Mouse (Mus musculus) forebrain, embryonic 13.5 days (tissue): ENCODE results near the gene Morc1. TPM values are rescaled to one million over a fixed set of nuclear protein-coding genes. Genes with fewer than 3 reads are reported as not detected.

Source experiments
- ATAC-seq: fragments of 200-750 bp; cut with Nextera tagmentation; 2 replicates; pipeline ENCODE4 v1.8.0; 2017
- H3K27ac ChIP-seq: fragments of 300-500 bp; sonication (generic); 2 replicates; pipeline ENCODE4 v1.5.1; 2015; ENCODE audit warnings: inconsistent platforms, mild to moderate bottlenecking, moderate library complexity
- H3K27me3 ChIP-seq: fragments of 300-500 bp; sonication (generic); 2 replicates; pipeline ENCODE4 v1.6.1; 2015; ENCODE audit warnings: mild to moderate bottlenecking, inconsistent platforms
- H3K36me3 ChIP-seq: fragments of 300-500 bp; sonication (generic); 2 replicates; pipeline ENCODE4 v1.6.1; 2015; ENCODE audit warnings: mild to moderate bottlenecking, inconsistent platforms; ENCODE audit not compliant: poor library complexity, severe bottlenecking
- H3K4me1 ChIP-seq: fragments of 300-500 bp; sonication (generic); 2 replicates; pipeline ENCODE4 v1.6.1; 2015; ENCODE audit warnings: inconsistent platforms
- H3K4me2 ChIP-seq: fragments of 300-500 bp; sonication (generic); 2 replicates; pipeline ENCODE4 v1.6.1; 2015; ENCODE audit warnings: inconsistent platforms, mild to moderate bottlenecking, moderate library complexity
- H3K4me3 ChIP-seq: fragments of 300-500 bp; sonication (generic); 2 replicates; pipeline ENCODE4 v1.5.1; 2015; ENCODE audit warnings: mild to moderate bottlenecking, inconsistent platforms
- H3K9ac ChIP-seq: fragments of 300-500 bp; sonication (generic); 2 replicates; pipeline ENCODE4 v1.6.1; 2015; ENCODE audit warnings: mild to moderate bottlenecking, inconsistent platforms
- H3K9me3 ChIP-seq: fragments of 300-500 bp; sonication (generic); replicated peaks from 2 replicates; pipeline ENCODE4 v1.6.1; 2016; ENCODE audit warnings: inconsistent platforms
- WGBS: fragments of 180-500 bp; shearing (Covaris S2); methylation state at CpG from one replicate; pipeline ENCODE4 v1.1.7; 2015; 5-methylcytosine and 5-hydroxymethylcytosine counted together
- polyA plus RNA-seq: library from polyadenylated mRNA; unstranded; fragments of >200 nt; fragmentation: Nextera tagmentation; extraction: Ambion mirVana; gene quantifications from 2 replicates; pipeline ENCODE4 v1.2.1, GENCODE M21; 2015

Morc1 gene
- polyA plus RNA-seq, 1 experiment from 2014 or later, result not detected

GRCm38 (mm10) chr16:48516776-48517499 lies 85.9 kb downstream of the Morc1 start:
- no peaks in the 10 kb centered on the region for H3K9me3 ChIP-seq
- no peak overlapping the region for H3K4me2 ChIP-seq
- no peak overlapping the region for H3K27ac ChIP-seq
- H3K4me3 ChIP-seq, result no peak overlapping the region
- no peak overlapping the region for H3K9ac ChIP-seq
- H3K4me1 ChIP-seq, result no peaks in the 10 kb centered on the region
- no peaks in the 10 kb centered on the region for H3K36me3 ChIP-seq
- no peaks in the 10 kb centered on the region for H3K27me3 ChIP-seq
- ATAC-seq, result no peak
- WGBS, result 87% methylated on average over 5 of the region's 5 CpGs

GRCm38 (mm10) chr16:48519569-48519968 lies 88.5 kb downstream of the Morc1 start:
- Histone ChIP-seq H3K9ac (no peak overlapping the region), H3K9me3 (no peaks in the 10 kb centered on the region), H3K27me3 (no peaks in the 10 kb centered on the region), H3K4me1 (no peaks in the 10 kb centered on the region), H3K27ac (no peak overlapping the region), H3K36me3 (no peaks in the 10 kb centered on the region), H3K4me3 (no peak overlapping the region), H3K4me2 (no peak overlapping the region)
- ATAC-seq, result no peak

- no peaks in the 10 kb centered on the region for H3K27me3 ChIP-seq
- no peaks in the 10 kb centered on the region for H3K4me1 ChIP-seq
- WGBS, result 89% methylated on average over 5 of the region's 5 CpGs
- no peak overlapping the region for H3K27ac ChIP-seq
- no peak overlapping the region for H3K9ac ChIP-seq
- H3K9me3 ChIP-seq, result no peaks in the 10 kb centered on the region
- H3K36me3 ChIP-seq, result no peaks in the 10 kb centered on the region
- no peak for ATAC-seq
- H3K4me2 ChIP-seq, result no peak overlapping the region
- no peak overlapping the region for H3K4me3 ChIP-seq
Measured at GRCm38 (mm10) chr16:48537108-48537507, 106.1 kb downstream of the Morc1 start.

GRCm38 (mm10) chr16:48562290-48563080 lies 131.4 kb downstream of the Morc1 start:
- H3K27ac ChIP-seq, result no peak overlapping the region
- H3K9ac ChIP-seq, result no peak overlapping the region

GRCm38 (mm10) chr16:48570354-48570753 lies 139.3 kb downstream of the Morc1 start:
- Histone ChIP-seq H3K36me3 (no peaks in the 10 kb centered on the region), H3K4me2 (no peak overlapping the region), H3K4me3 (no peak overlapping the region), H3K27ac (no peak overlapping the region), H3K9me3 (no peaks in the 10 kb centered on the region), H3K4me1 (no peaks in the 10 kb centered on the region), H3K9ac (no peak overlapping the region), H3K27me3 (no peaks in the 10 kb centered on the region)
- 14% methylated on average over 9 of the region's 9 CpGs for WGBS
- ATAC-seq, result peak; percentile 91

More at GRCm38 (mm10) chr16:48562290-48563080, 131.4 kb downstream of the Morc1 start:
- ATAC-seq, result peak; percentile 41; the same call in 1 of the 2 replicates
- H3K4me1 ChIP-seq, result no peaks in the 10 kb centered on the region
- no peaks in the 10 kb centered on the region for H3K27me3 ChIP-seq
- 31% methylated on average over 11 of the region's 11 CpGs for WGBS
- no peaks in the 10 kb centered on the region for H3K36me3 ChIP-seq
- H3K4me2 ChIP-seq, result no peak overlapping the region
- H3K4me3 ChIP-seq, result no peak overlapping the region
- no peaks in the 10 kb centered on the region for H3K9me3 ChIP-seq

GRCm38 (mm10) chr16:48574072-48574471 lies 143.0 kb downstream of the Morc1 start:
- WGBS, result 83% methylated on average over 5 of the region's 5 CpGs
- Histone ChIP-seq H3K9ac (no peak overlapping the region), H3K4me1 (no peaks in the 10 kb centered on the region), H3K4me3 (no peak overlapping the region), H3K9me3 (no peaks in the 10 kb centered on the region), H3K27ac (no peak overlapping the region), H3K36me3 (no peaks in the 10 kb centered on the region), H3K4me2 (no peak overlapping the region), H3K27me3 (no peaks in the 10 kb centered on the region)
- no peak for ATAC-seq

- WGBS, result 85% methylated on average over 3 of the region's 3 CpGs
- Histone ChIP-seq H3K27me3 (no peaks in the 10 kb centered on the region), H3K9ac (no peak overlapping the region), H3K4me2 (no peak overlapping the region), H3K27ac (no peak overlapping the region), H3K4me1 (no peaks in the 10 kb centered on the region), H3K4me3 (no peak overlapping the region), H3K36me3 (no peaks in the 10 kb centered on the region), H3K9me3 (no peaks in the 10 kb centered on the region)
- ATAC-seq, result no peak
Measured at GRCm38 (mm10) chr16:48574499-48574898, 143.5 kb downstream of the Morc1 start.

- Histone ChIP-seq H3K27me3 (no peaks in the 10 kb centered on the region), H3K36me3 (no peaks in the 10 kb centered on the region), H3K9ac (no peak overlapping the region), H3K4me2 (no peak overlapping the region), H3K4me1 (no peaks in the 10 kb centered on the region), H3K4me3 (no peak overlapping the region), H3K27ac (no peak overlapping the region), H3K9me3 (no peaks in the 10 kb centered on the region)
- ATAC-seq, result no peak
- WGBS, result 84% methylated on average over 6 of the region's 6 CpGs
Measured at GRCm38 (mm10) chr16:48585369-48585768, 154.3 kb downstream of the Morc1 start.

GRCm38 (mm10) chr16:48594457-48594856 lies 163.4 kb downstream of the Morc1 start:
- Histone ChIP-seq H3K9me3 (no peaks in the 10 kb centered on the region), H3K4me3 (no peak overlapping the region), H3K4me2 (no peak overlapping the region), H3K27me3 (no peaks in the 10 kb centered on the region), H3K9ac (no peak overlapping the region), H3K4me1 (no peaks in the 10 kb centered on the region), H3K27ac (no peak overlapping the region), H3K36me3 (no peaks in the 10 kb centered on the region)
- WGBS, result 92% methylated on average over 5 of the region's 5 CpGs
- no peak for ATAC-seq

GRCm38 (mm10) chr16:48595216-48595615 lies 164.2 kb downstream of the Morc1 start:
- H3K36me3 ChIP-seq, result no peaks in the 10 kb centered on the region
- H3K4me1 ChIP-seq, result no peaks in the 10 kb centered on the region
- H3K4me2 ChIP-seq, result no peak overlapping the region
- no peaks in the 10 kb centered on the region for H3K9me3 ChIP-seq
- no peak overlapping the region for H3K9ac ChIP-seq
- H3K4me3 ChIP-seq, result no peak overlapping the region
- ATAC-seq, result no peak
- no peaks in the 10 kb centered on the region for H3K27me3 ChIP-seq
- H3K27ac ChIP-seq, result no peak overlapping the region
- 71% methylated on average over 1 of the region's 1 CpGs for WGBS

- no peak overlapping the region for H3K4me2 ChIP-seq
- no peak for ATAC-seq
- no peaks in the 10 kb centered on the region for H3K4me1 ChIP-seq
- no peaks in the 10 kb centered on the region for H3K9me3 ChIP-seq
- H3K36me3 ChIP-seq, result no peaks in the 10 kb centered on the region
- H3K9ac ChIP-seq, result no peak overlapping the region
- H3K4me3 ChIP-seq, result no peak overlapping the region
- H3K27me3 ChIP-seq, result no peaks in the 10 kb centered on the region
- H3K27ac ChIP-seq, result no peak overlapping the region
- WGBS, result 85% methylated on average over 2 of the region's 2 CpGs
Measured at GRCm38 (mm10) chr16:48603735-48604211, 172.7 kb downstream of the Morc1 start.

- ATAC-seq, result no peak
- Histone ChIP-seq H3K27me3 (no peaks in the 10 kb centered on the region), H3K9ac (no peak overlapping the region), H3K9me3 (no peaks in the 10 kb centered on the region), H3K4me1 (no peaks in the 10 kb centered on the region), H3K27ac (no peak overlapping the region), H3K36me3 (no peaks in the 10 kb centered on the region), H3K4me3 (no peak overlapping the region), H3K4me2 (no peak overlapping the region)
- WGBS, result 59% methylated on average over 4 of the region's 4 CpGs
Measured at GRCm38 (mm10) chr16:48606476-48607038, 175.5 kb downstream of the Morc1 start.
